In the genomic region with DNA sequence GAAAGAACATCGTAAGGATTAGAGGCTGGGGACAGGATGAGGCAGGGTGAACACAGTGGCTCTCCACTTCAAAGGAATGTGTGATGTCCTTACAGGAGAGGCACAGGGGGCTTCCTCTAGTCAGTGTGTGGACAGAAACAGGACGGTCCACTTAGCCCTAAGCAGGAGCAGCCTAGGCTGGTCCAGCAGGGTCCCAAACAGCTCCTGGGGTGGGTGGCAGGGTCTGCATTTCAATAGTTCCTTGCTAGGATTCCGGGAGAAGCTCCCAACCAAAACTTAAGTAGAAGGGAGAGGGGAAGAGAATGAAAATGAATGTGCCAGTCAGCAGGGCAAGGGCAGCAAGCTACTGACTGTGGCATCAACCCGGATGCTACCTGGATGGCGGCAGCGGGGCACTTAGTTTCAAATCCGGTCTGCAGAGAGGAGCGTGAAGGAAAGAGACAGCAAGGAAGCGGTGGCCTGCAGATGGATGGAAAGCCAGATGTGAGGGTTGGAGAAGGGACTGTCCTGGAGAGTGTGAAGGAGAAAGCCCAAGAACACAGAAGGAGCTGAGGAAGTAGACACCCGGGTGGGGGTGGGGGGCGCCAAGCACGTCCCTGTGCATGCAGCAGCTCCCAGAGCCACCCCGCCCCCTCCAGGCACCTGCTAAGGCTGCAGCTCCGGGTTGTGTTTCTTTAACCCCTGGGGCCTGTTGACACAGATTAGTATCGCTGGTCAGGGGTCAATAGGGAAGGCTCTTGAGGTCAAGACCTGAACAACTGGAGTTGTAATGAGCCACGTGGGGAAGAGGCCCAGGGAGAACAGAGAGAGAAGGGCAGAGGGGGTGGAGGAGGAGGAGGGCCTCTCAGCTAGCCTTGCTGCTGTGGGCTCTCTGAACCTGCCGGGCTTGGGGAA, we compare ENCODE assay signal across 8 mouse cellular contexts. TPM values are rescaled to one million over a fixed set of nuclear protein-coding genes. Genes with fewer than 3 reads are reported as not detected.
A peak's percentile ranks its signal among the peaks of the same experiment; 100 is the strongest.
DNase-seq lines count a peak whose midpoint lies in the region; ATAC-seq and TF ChIP-seq lines count a peak whose summit lies in the region.

No protein-coding gene starts in this region.

- WGBS in limb, embryonic 15.5 days: 9% methylated on average over 16 of the region's 17 CpGs
- WGBS in stomach, embryonic 15.5 days: 18% methylated on average over 17 of the region's 17 CpGs

- H3K36me3 ChIP-seq in G1E (replicated peaks): peaks cover 38% of the 10 kb centered on the region
- H3K36me3 ChIP-seq in limb, embryonic 15.5 days: 0 out of 2 replicates have a peak, but pooled peaks cover 3% of the 10 kb centered on the region
- no peaks in the 10 kb centered on the region for H3K36me3 ChIP-seq in stomach, embryonic 15.5 days

- peaks cover 68% of the 10 kb centered on the region for H3K4me1 ChIP-seq in G1E (ENCODE audit: insufficient read depth, low read depth, low read length)
- H3K4me1 ChIP-seq in limb, embryonic 15.5 days: peaks cover 96% of the 10 kb centered on the region
- H3K4me1 ChIP-seq in stomach, embryonic 15.5 days: peaks cover 66% of the 10 kb centered on the region

- TF ChIP-seq CTCF in G1E (IDR thresholded peaks at IDR 0.05; ENCODE audit: low read depth, low read length): no peak

- H3K4me3 ChIP-seq in G1E (ENCODE audit: low read depth, low read length): peak overlapping the region; percentile 37; the same call in 1 of the 2 replicates
- H3K4me3 ChIP-seq in limb, embryonic 15.5 days: no peak overlapping the region
- no peak overlapping the region for H3K4me3 ChIP-seq in stomach, embryonic 15.5 days (replicated peaks)

- H3K9me3 ChIP-seq in G1E (replicated peaks): no peaks in the 10 kb centered on the region
- no peaks in the 10 kb centered on the region for H3K9me3 ChIP-seq in limb, embryonic 15.5 days
- H3K9me3 ChIP-seq in stomach, embryonic 15.5 days: no peaks in the 10 kb centered on the region

- H3K27me3 ChIP-seq in G1E (ENCODE audit: insufficient read depth, low read length): no peaks in the 10 kb centered on the region
- no peaks in the 10 kb centered on the region for H3K27me3 ChIP-seq in limb, embryonic 15.5 days
- no peaks in the 10 kb centered on the region; the same call in 1 of the 2 replicates for H3K27me3 ChIP-seq in stomach, embryonic 15.5 days (replicated peaks)

- H3K9ac ChIP-seq in limb, embryonic 15.5 days: 0 out of 2 replicates have a peak overlapping the region, but pooled peaks have one; percentile 14
- H3K9ac ChIP-seq in stomach, embryonic 15.5 days: no peak overlapping the region

- DNase-seq in gastrocnemius, adult 18-20 months (ENCODE audit: low spot score): peak; percentile 54
- no peak for DNase-seq in gastrocnemius, adult 8-10 months (ENCODE audit: low spot score in 2 of 2)
- no peak for DNase-seq in G1E (ENCODE audit: low spot score)
- DNase-seq in gastrocnemius, postnatal 10 days: peak; percentile 53
- DNase-seq in cerebellum, postnatal 14 days: no peak
- DNase-seq in cerebellum, adult 11 months: no peak

- peak; percentile 49; the same call in 1 of the 2 replicates for ATAC-seq in G1E (ENCODE audit: extremely low read depth, insufficient number of reproducible peaks, low FRiP score, poor library complexity, severe bottlenecking)
- ATAC-seq in limb, embryonic 15.5 days (ENCODE audit: insufficient number of reproducible peaks, low FRiP score, low TSS enrichment, low read depth): no peak
- ATAC-seq in stomach, embryonic 15.5 days (ENCODE audit: insufficient read depth, low FRiP score, low read depth): peak; percentile 9; the same call in 1 of the 2 replicates

- H3K4me2 ChIP-seq in limb, embryonic 15.5 days: peak overlapping the region; percentile 30
- H3K4me2 ChIP-seq in stomach, embryonic 15.5 days: peak overlapping the region; percentile 16

- H3K27ac ChIP-seq in limb, embryonic 15.5 days: peak overlapping the region; percentile 97
- H3K27ac ChIP-seq in stomach, embryonic 15.5 days: peak overlapping the region; percentile 91

RNA-seq across cellular contexts. Expression of a gene that starts 22.5 kb away (rescaled TPM):
- under 1 TPM; 0.34 to 0.45 TPM for total RNA-seq in gastrocnemius, adult 18-20 months (2021)
- under 1 TPM in 3 of 4 experiments, not detected in 1; 0.43 to 0.56 (median 0.48) TPM for total RNA-seq in gastrocnemius, adult 8-10 months (2022)
- total RNA-seq in G1E (2014; fragmentation: Nextera tagmentation): 39.9 and 54.3 TPM in 2 replicates
- total RNA-seq in G1E (2017): 11.0 and 11.3 TPM in 2 replicates
- polyA plus RNA-seq in G1E (2012): 35.2 and 42.7 TPM in 2 replicates
- 1 to 10 TPM; 2.2 to 2.8 TPM for total RNA-seq in gastrocnemius, postnatal 10 days (2021)
- polyA plus RNA-seq in limb, embryonic 15.5 days (2015; fragmentation: Nextera tagmentation; extraction: Ambion mirVana): 3.8 and 5.5 TPM in 2 replicates
- polyA plus RNA-seq in stomach, embryonic 15.5 days (2015; fragmentation: Nextera tagmentation; extraction: Ambion mirVana): 3.5 and 4.1 TPM in 2 replicates

RNA-seq across cellular contexts. Expression of a gene that starts 44.0 kb away (rescaled TPM):
- 1 to 10 TPM in 1 of 2 experiments, under 1 TPM in 1; 0.73 to 1.6 TPM for total RNA-seq in gastrocnemius, adult 18-20 months (2021)
- 1 to 10 TPM in 1 of 4 experiments, under 1 TPM in 3; 0.51 to 1.8 (median 0.57) TPM for total RNA-seq in gastrocnemius, adult 8-10 months (2022)
- total RNA-seq in G1E (2014; fragmentation: Nextera tagmentation): 136 and 138 TPM in 2 replicates
- 81.2 and 95.6 TPM in 2 replicates for total RNA-seq in G1E (2017)
- polyA plus RNA-seq in G1E (2012): 550 and 561 TPM in 2 replicates
- total RNA-seq in gastrocnemius, postnatal 10 days (2021): 1 to 10 TPM; 3.3 to 5.4 TPM
- polyA plus RNA-seq in limb, embryonic 15.5 days (2015; fragmentation: Nextera tagmentation; extraction: Ambion mirVana): 5.6 and 6.0 TPM in 2 replicates
- polyA plus RNA-seq in stomach, embryonic 15.5 days (2015; fragmentation: Nextera tagmentation; extraction: Ambion mirVana): 7.1 and 9.7 TPM in 2 replicates

RNA-seq across cellular contexts. Expression of a gene that starts 54.9 kb away (rescaled TPM):
- 100 to 1,000 TPM; 481 to 528 TPM for total RNA-seq in gastrocnemius, adult 18-20 months (2021)
- 100 to 1,000 TPM; 507 to 604 (median 532) TPM for total RNA-seq in gastrocnemius, adult 8-10 months (2022)
- 30.0 and 34.0 TPM in 2 replicates for total RNA-seq in G1E (2014; fragmentation: Nextera tagmentation)
- total RNA-seq in G1E (2017): 2.7 and 4.3 TPM in 2 replicates
- 14.3 and 16.2 TPM in 2 replicates for polyA plus RNA-seq in G1E (2012)
- 100 to 1,000 TPM; 598 to 734 TPM for total RNA-seq in gastrocnemius, postnatal 10 days (2021)
- polyA plus RNA-seq in limb, embryonic 15.5 days (2015; fragmentation: Nextera tagmentation; extraction: Ambion mirVana): 87.0 and 100 TPM in 2 replicates
- 28.7 and 29.3 TPM in 2 replicates for polyA plus RNA-seq in stomach, embryonic 15.5 days (2015; fragmentation: Nextera tagmentation; extraction: Ambion mirVana)

RNA-seq across cellular contexts. Expression of a gene that starts 57.6 kb away (rescaled TPM):
- 10 to 100 TPM; 19.3 to 22.8 TPM for total RNA-seq in gastrocnemius, adult 18-20 months (2021)
- total RNA-seq in gastrocnemius, adult 8-10 months (2022): 10 to 100 TPM; 17.6 to 26.4 (median 20.7) TPM
- total RNA-seq in G1E (2014; fragmentation: Nextera tagmentation) (120 and 125 TPM in 2 replicates), G1E (2017) (48.1 and 54.5 TPM in 2 replicates)
- polyA plus RNA-seq in G1E (2012): 207 and 224 TPM in 2 replicates
- 10 to 100 TPM; 38.2 to 39.1 TPM for total RNA-seq in gastrocnemius, postnatal 10 days (2021)
- 13.5 and 13.8 TPM in 2 replicates for polyA plus RNA-seq in limb, embryonic 15.5 days (2015; fragmentation: Nextera tagmentation; extraction: Ambion mirVana)
- polyA plus RNA-seq in stomach, embryonic 15.5 days (2015; fragmentation: Nextera tagmentation; extraction: Ambion mirVana): 15.8 and 17.4 TPM in 2 replicates

RNA-seq across cellular contexts. Expression of a gene that starts 59.2 kb away (rescaled TPM):
- total RNA-seq in gastrocnemius, adult 18-20 months (2021): 10 to 100 TPM; 47.0 to 51.4 TPM
- total RNA-seq in gastrocnemius, adult 8-10 months (2022): 10 to 100 TPM; 44.9 to 73.7 (median 53.5) TPM
- total RNA-seq in G1E (2014; fragmentation: Nextera tagmentation): 63.3 and 64.9 TPM in 2 replicates
- total RNA-seq in G1E (2017): 68.2 and 96.4 TPM in 2 replicates
- 244 and 260 TPM in 2 replicates for polyA plus RNA-seq in G1E (2012)
- total RNA-seq in gastrocnemius, postnatal 10 days (2021): 10 to 100 TPM; 33.7 to 43.9 TPM
- 63.3 and 64.5 TPM in 2 replicates for polyA plus RNA-seq in limb, embryonic 15.5 days (2015; fragmentation: Nextera tagmentation; extraction: Ambion mirVana)
- polyA plus RNA-seq in stomach, embryonic 15.5 days (2015; fragmentation: Nextera tagmentation; extraction: Ambion mirVana): 56.2 and 63.9 TPM in 2 replicates

Comparison
In these comparisons a context has a peak if more than half of its experiments do, and no peak if none do; other contexts are left out.
1. DNase-seq: peak in gastrocnemius, adult 18-20 months (single experiment) and gastrocnemius, postnatal 10 days (single experiment); none in gastrocnemius, adult 8-10 months (0 of 2), G1E (single experiment), cerebellum, postnatal 14 days (0 of 2) and cerebellum, adult 11 months (single experiment).
2. RNA of a gene that starts 44.0 kb away (total RNA-seq): 81.2 to 138 TPM in G1E; 3.3 to 5.4 TPM in gastrocnemius, postnatal 10 days, 0.73 to 1.6 TPM in gastrocnemius, adult 18-20 months and 0.51 to 1.8 TPM in gastrocnemius, adult 8-10 months; every median in the first group is over 10 times any median in the second.
3. RNA of a gene that starts 54.9 kb away (total RNA-seq): 598 to 734 TPM in gastrocnemius, postnatal 10 days, 507 to 604 TPM in gastrocnemius, adult 8-10 months and 481 to 528 TPM in gastrocnemius, adult 18-20 months; 2.7 to 34.0 TPM in G1E; every median in the first group is over 10 times any median in the second.